Mouse (Mus musculus) thymus, postnatal 25 days (tissue): ENCODE measurements around the gene Kxd1.
A peak's percentile ranks its signal among the peaks of the same experiment; 100 is the strongest.

Experiments used
- DNase-seq: peaks from one replicate; pipeline ENCODE4 v3.0.0; 2022

Gene Kxd1

GRCm38 (mm10) chr8:70546412-70546811, 18.7 kb upstream of the Kxd1 start:
- no peak for DNase-seq

DNA sequence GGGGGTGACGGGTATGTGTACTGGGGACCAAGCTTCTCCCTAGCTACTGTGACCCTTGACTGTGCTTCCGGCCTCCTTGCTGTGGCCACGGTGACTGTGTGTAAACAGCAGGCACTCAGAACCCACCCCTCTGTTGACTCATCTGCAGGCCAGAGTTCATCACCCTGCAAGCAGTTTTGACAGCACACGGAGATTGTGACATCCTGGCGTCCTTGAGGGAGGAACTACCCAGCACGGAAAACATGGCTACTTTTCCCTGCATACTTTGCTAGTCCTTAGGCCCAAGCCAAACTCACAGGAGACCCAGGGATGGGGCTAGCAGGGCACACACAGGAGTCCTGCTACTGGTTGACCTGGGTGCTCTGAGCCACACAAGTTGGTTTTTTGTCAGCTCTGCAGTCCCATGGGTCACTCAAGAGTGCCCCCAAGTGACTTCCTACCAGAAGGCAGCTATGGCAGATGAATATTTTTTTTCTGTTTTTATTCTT, 16.5 kb upstream of the Kxd1 start:
- DNase-seq: peak; percentile 46

GRCm38 (mm10) chr8:70541081-70541480, 13.3 kb upstream of the Kxd1 start:
- DNase-seq: no peak

DNA sequence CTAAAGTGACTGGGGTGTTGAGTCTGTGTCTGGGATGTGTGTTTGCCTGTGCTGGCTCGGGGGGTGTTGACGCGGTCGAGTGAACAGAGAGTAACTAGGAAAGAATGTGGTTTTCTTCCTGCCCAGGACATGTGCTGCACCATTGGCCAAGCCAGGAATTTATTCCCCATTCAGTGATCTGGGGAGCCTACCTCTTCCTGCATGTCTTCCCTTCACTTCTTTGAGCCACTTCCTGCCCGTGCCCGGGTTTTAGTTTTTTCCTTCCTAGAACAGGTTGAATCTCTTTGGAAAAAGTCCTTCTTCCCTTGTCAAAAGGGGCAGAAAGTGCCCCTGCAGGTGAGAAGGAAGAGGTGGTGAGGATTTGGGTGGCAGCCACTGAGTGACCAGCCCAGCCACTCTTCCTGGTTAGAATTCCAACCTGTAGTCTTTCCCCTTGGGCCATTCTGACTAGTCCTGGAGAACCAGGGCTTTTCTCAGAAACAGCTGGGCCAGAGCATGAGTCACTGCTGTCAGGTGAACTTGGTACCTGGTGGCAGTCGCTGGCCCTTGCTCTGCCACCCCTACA, 12.8 kb upstream of the Kxd1 start:
- DNase-seq: no peak

GRCm38 (mm10) chr8:70540013-70540506, 12.3 kb upstream of the Kxd1 start:
- DNase-seq: peak; percentile 17

DNA sequence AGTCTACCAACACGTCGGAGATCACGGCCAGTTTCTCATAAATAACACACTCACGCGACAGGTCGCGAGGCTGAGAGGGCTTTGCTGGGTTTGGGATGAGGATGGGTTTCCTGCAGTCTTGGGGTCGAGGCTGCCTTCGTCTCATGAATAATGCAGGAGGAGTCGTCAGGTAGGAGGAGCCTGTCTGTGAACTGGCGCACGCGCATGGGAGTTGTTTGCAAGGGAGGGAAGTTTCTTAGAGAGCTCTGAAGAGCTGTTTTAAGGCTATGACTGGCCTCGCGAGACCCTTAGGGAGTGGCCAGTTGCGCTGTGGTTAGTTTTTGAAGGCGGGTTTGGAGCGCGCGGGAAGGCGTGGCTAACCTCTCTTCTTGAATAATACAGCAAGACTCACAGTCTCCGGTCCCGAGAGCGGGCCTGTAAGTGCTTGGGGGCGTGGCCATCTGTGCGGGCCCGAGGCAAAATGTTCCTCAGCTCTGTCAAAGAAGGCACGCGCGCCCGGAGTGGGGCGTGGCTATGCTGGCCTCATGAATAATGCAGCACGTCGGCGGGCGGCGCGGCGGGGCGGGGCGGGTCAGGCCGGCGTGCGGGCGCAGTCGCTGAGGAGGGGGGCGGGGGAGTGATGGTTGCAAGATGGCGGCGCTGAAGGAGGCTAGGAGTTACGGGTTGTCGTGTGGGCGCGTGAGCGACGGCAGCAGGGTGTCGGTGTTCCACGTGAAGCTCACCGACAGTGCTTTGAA, 11.5 kb upstream of the Kxd1 start, which contains the start of gene Ell:
Gene Ell (plus strand): TSS at position 381 of the 737 bp plus-strand sequence.
- peak; percentile 100 for DNase-seq

DNA sequence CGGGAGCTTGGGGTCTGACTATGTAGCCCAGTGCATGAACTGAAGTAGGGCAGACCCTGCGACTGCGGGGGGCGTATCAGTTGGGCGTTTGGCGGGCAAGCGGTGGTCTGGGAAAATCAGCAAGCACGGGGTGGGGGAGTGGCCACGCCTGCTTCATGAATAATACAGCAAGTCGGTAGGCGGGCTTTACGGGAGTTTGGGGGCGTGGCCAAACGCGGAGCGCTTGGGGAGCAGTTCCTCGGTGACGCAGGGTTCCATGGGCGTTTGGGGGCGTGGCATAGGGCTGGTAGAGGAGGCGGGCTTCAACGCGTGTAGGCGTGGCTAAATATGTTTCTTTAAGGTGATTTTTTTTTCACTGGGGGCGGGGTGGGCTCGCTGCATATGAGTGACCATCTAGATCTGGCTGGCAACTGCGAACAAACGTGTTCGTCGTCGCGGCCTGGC, 10.9 kb upstream of the Kxd1 start:
- DNase-seq: peak; percentile 99

GRCm38 (mm10) chr8:70538024-70538579, 10.3 kb upstream of the Kxd1 start:
- DNase-seq: peak; percentile 20

- DNase-seq: no peak
These were observed 7.9 kb upstream of the Kxd1 start for GRCm38 (mm10) chr8:70535701-70536100.

GRCm38 (mm10) chr8:70535221-70535620, 7.5 kb upstream of the Kxd1 start:
- DNase-seq: no peak

GRCm38 (mm10) chr8:70534281-70534680, 6.5 kb upstream of the Kxd1 start:
- no peak for DNase-seq

DNA sequence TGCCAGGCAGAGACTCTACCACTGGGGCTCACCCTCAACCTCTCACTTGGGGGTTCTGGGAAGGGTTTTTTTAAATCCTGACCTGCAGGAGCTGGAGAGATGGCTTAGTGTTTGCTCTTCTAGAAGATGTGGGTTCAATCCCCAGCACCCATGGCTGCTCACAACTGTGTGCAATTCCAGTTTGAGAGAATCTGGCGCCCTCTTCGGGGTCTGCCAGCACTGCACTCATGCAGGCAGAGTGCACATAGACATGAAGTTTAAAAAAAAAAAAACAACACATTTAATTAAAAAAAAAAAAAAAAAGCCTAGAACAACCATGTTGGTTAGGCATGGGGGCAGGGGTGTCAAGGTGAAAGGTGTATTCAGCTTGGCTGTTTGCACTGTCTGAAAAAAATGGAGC, 2.6 kb upstream of the Kxd1 start:
- peak; percentile 25 for DNase-seq

- no peak for DNase-seq
These were observed 2.0 kb upstream of the Kxd1 start for GRCm38 (mm10) chr8:70529741-70530161.

- no peak for DNase-seq
These were observed 1.5 kb upstream of the Kxd1 start for GRCm38 (mm10) chr8:70529299-70529698.

DNA sequence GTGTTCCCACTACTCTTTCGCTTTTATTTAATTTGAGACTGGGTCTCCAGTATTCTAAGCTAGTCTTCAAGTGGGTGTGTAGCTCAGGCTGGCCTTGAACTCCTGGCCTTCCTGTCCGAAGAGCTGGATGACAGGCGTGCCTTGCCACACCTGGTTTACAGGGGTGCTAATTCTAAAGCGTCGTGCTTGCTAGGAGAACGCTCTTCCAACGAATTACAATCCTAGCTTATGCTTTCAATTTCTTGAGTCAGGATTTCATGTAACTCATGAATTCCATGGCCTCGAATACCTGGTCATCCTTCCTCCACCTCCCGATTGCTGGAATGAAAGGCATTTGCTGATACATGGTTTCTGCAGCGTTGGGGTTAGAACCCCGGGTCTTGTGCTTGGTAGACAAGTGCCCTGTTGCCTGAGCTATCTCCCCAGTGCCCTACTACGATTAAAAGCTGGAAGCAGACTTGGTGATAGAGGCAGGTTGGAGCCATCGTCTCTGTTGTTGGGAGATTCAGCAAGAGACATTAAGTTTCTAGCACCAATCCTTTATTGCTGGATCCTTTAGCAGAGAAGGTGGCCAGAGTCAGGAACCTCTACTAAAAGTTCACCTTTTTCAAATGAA, 534 bp upstream of the Kxd1 start:
- DNase-seq: no peak

GRCm38 (mm10) chr8:70527111-70527511, 645 bp downstream of the Kxd1 start:
- no peak for DNase-seq

DNA sequence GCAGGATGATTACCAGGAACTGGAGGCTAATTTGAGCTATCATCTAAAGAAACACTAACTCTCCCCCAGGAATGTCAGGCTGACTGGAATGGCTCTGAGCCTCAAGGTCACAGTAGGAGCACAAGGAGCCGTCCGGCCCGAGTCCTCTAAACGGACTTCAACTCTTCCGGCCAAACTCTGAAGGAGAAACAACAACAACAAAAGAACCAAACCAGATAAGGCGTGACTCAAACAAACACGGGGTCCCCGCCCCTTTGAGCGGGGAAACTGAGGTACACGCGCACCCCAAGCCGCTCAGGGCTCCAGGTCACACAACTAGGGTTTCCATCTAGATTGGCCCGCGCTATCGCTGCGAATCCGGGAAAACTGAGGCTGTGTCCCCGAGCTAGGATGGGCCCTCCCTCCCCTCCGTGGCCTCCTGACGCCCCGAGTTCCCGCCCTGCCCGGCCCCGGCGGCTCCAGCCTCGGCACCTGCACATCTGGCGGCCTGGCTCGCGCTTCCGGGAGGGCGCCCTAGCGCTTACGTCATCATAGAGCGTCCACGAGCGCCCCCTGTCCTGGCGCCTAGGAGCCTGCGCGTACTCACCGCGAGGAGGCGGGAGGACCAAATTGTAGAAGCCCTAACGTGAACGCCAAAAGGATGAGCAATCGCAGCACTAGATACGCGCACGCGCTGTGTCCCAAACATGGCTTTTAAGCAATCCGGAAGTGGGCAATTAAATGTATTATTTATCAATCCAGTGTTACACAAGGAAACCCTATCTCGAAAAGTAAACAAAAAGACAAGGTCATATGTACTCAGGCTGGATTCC, 5.0 kb downstream of the Kxd1 start:
- DNase-seq: peak; percentile 98

GRCm38 (mm10) chr8:70519606-70520005, 8.2 kb downstream of the Kxd1 start:
- no peak for DNase-seq

DNA sequence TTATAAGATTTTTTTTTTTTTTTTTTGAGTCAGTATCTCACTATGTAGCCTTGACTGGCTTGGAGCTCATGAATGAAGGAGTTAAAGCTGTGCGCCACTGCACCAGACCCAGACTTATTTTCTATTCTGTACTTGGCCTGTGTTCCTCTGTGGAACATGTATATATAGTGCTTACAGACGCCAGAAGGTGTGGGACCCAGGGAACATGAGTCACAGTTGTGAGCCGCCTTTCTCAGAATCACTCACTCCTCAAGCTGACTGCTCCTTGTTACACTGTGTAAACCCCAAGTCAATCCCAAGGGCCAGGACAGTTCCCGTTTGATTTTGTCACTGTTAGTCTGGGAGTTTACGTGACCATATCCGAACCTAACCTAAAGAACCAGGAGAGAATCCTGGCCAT, 8.7 kb downstream of the Kxd1 start:
- no peak for DNase-seq

GRCm38 (mm10) chr8:70517940-70518643, 9.7 kb downstream of the Kxd1 start:
- no peak for DNase-seq

GRCm38 (mm10) chr8:70513441-70513840, 14.3 kb downstream of the Kxd1 start:
- no peak for DNase-seq
